Mouse (Mus musculus) midbrain, embryonic 10.5 days (tissue): ENCODE results near the gene Frmd8. TPM values are rescaled to one million over a fixed set of nuclear protein-coding genes. Genes with fewer than 3 reads are reported as not detected.

Experiments used
- DNase-seq: peaks from one replicate; pipeline ENCODE4 v3.0.0-alpha.2; 2017; ENCODE audit warnings: low spot score
- H3K27ac ChIP-seq: fragments of 300-500 bp; sonication (generic); replicated peaks from 2 replicates; pipeline ENCODE4 v1.5.1; 2016; ENCODE audit warnings: mild to moderate bottlenecking
- H3K27me3 ChIP-seq: fragments of 300-500 bp; sonication (generic); 2 replicates; pipeline ENCODE4 v1.6.1; 2016; ENCODE audit warnings: low read depth, mild to moderate bottlenecking; ENCODE audit not compliant: poor library complexity, severe bottlenecking
- H3K36me3 ChIP-seq: fragments of 300-500 bp; sonication (generic); 2 replicates; pipeline ENCODE4 v1.6.1; 2016; ENCODE audit warnings: mild to moderate bottlenecking, moderate library complexity
- H3K4me1 ChIP-seq: fragments of 300-500 bp; sonication (generic); 2 replicates; pipeline ENCODE4 v1.6.1; 2016
- H3K4me3 ChIP-seq: fragments of 300-500 bp; sonication (generic); 2 replicates; pipeline ENCODE4 v1.5.1; 2016; ENCODE audit warnings: mild to moderate bottlenecking, moderate library complexity
- H3K9me3 ChIP-seq: fragments of 300-500 bp; sonication (generic); replicated peaks from 2 replicates; pipeline ENCODE4 v1.6.1; 2016; ENCODE audit warnings: mild to moderate bottlenecking
- WGBS: fragments of 180-500 bp; shearing (Covaris S2); methylation state at CpG from one replicate; pipeline ENCODE4 v1.1.7; 2016; 5-methylcytosine and 5-hydroxymethylcytosine counted together
- polyA plus RNA-seq: library from polyadenylated mRNA; unstranded; fragments of >200 nt; fragmentation: Nextera tagmentation; extraction: Ambion mirVana; gene quantifications from 2 replicates; pipeline ENCODE4 v1.2.1, GENCODE M21; 2016

Frmd8 gene
- polyA plus RNA-seq, 1 experiment from 2014 or later = 34.9 TPM

DNA sequence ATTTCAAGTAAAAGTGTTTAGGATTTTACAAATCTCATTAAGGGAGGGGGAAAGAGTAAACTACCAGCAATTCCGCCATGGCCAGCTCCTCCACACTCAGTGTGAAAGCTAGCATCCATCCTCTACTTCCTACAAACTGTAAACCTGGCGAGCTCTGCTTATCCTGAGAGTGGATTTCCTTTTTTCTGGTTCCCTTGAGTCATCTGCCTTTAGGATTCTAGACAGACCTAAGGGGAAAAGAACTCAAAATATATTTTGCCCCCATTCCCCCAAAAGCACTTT is 74.8 kb downstream of the Frmd8 start:
- no peaks in the 10 kb centered on the region for H3K9me3 ChIP-seq
- H3K4me3 ChIP-seq = peak overlapping the region; percentile 99
- no peaks in the 10 kb centered on the region for H3K27me3 ChIP-seq
- WGBS = 1% methylated on average over 2 of the region's 2 CpGs
- DNase-seq = no peak
- H3K27ac ChIP-seq = peak overlapping the region; percentile 100
- peaks cover 60% of the 10 kb centered on the region for H3K4me1 ChIP-seq
- H3K36me3 ChIP-seq = peaks cover 58% of the 10 kb centered on the region

Other genes with a start within 250 kb of the Frmd8 start
- gene Rela, start 237.8 kb downstream of the Frmd8 start, polyA plus RNA-seq = 28.7 and 31.2 TPM in 2 replicates
- 22.3 and 22.9 TPM in 2 replicates for gene Sipa1, start 211.6 kb downstream of the Frmd8 start, polyA plus RNA-seq
- 28.7 and 29.9 TPM in 2 replicates for gene Map3k11, start 186.5 kb downstream of the Frmd8 start, polyA plus RNA-seq
- 22.8 and 25.6 TPM in 2 replicates for gene Pcnx3, start 186.4 kb downstream of the Frmd8 start, polyA plus RNA-seq
- gene Kcnk7, start 170.9 kb downstream of the Frmd8 start, polyA plus RNA-seq = 0.20 TPM in 1 of 2 replicates, not detected in the other
- gene Ehbp1l1, start 149.0 kb downstream of the Frmd8 start, polyA plus RNA-seq = 9.3 and 9.5 TPM in 2 replicates
- 141 and 160 TPM in 2 replicates for gene Fam89b, start 145.6 kb downstream of the Frmd8 start, polyA plus RNA-seq
- gene Ltbp3, start 134.4 kb downstream of the Frmd8 start, polyA plus RNA-seq = 2.9 and 3.1 TPM in 2 replicates
- 68.3 and 71.3 TPM in 2 replicates for gene Scyl1, start 103.9 kb downstream of the Frmd8 start, polyA plus RNA-seq
- gene Slc25a45, start 2.5 kb upstream of the Frmd8 start, polyA plus RNA-seq = 2.3 and 2.6 TPM in 2 replicates
- 9.5 and 10.8 TPM in 2 replicates for gene Tigd3, start 18.9 kb upstream of the Frmd8 start, polyA plus RNA-seq
- 242 and 245 TPM in 2 replicates for gene Dpf2, start 37.7 kb upstream of the Frmd8 start, polyA plus RNA-seq
- gene Cdc42ep2, start 49.5 kb upstream of the Frmd8 start, polyA plus RNA-seq = 1.8 and 2.2 TPM in 2 replicates
- gene Pola2, start 88.9 kb upstream of the Frmd8 start, polyA plus RNA-seq = 97.3 and 110 TPM in 2 replicates
- gene Slc22a20, start 110.9 kb upstream of the Frmd8 start, polyA plus RNA-seq = not detected in 2 replicates
- 4.1 and 4.3 TPM in 2 replicates for gene Capn1, start 140.6 kb upstream of the Frmd8 start, polyA plus RNA-seq
- gene Syvn1, start 171.3 kb upstream of the Frmd8 start, polyA plus RNA-seq = 35.0 and 35.8 TPM in 2 replicates
- gene Mrpl49, start 182.5 kb upstream of the Frmd8 start, polyA plus RNA-seq = 85.3 and 88.4 TPM in 2 replicates
- 711 and 835 TPM in 2 replicates for gene Fau, start 182.6 kb upstream of the Frmd8 start, polyA plus RNA-seq
- gene Znhit2, start 185.9 kb upstream of the Frmd8 start, polyA plus RNA-seq = 36.6 and 37.2 TPM in 2 replicates
- gene Tm7sf2, start 193.1 kb upstream of the Frmd8 start, polyA plus RNA-seq = 37.3 and 41.9 TPM in 2 replicates
- 68.0 and 77.3 TPM in 2 replicates for gene Vps51, start 202.0 kb upstream of the Frmd8 start, polyA plus RNA-seq
- not detected in 2 replicates for gene Tmem262, start 204.8 kb upstream of the Frmd8 start, polyA plus RNA-seq
- gene Gm28374, start 207.0 kb upstream of the Frmd8 start, polyA plus RNA-seq = 2.4 and 3.1 TPM in 2 replicates
- 76.1 and 85.2 TPM in 2 replicates for gene Zfpl1, start 209.7 kb upstream of the Frmd8 start, polyA plus RNA-seq
- gene Cdca5, start 209.7 kb upstream of the Frmd8 start, polyA plus RNA-seq = 70.2 and 75.4 TPM in 2 replicates
- 0.42 and 0.51 TPM in 2 replicates for gene AC131692.1, start 219.1 kb upstream of the Frmd8 start, polyA plus RNA-seq
- 0.72 and 0.99 TPM in 2 replicates for gene Naaladl1, start 230.5 kb upstream of the Frmd8 start, polyA plus RNA-seq
- 61.8 and 70.0 TPM in 2 replicates for gene Sac3d1, start 243.4 kb upstream of the Frmd8 start, polyA plus RNA-seq